Mouse (Mus musculus): ENCODE data around the gene Olfr224. TPM values are rescaled to one million over a fixed set of nuclear protein-coding genes. Genes with fewer than 3 reads are reported as not detected.

Olfr224 gene
- polyA plus RNA-seq (2021): not detected

DNA sequence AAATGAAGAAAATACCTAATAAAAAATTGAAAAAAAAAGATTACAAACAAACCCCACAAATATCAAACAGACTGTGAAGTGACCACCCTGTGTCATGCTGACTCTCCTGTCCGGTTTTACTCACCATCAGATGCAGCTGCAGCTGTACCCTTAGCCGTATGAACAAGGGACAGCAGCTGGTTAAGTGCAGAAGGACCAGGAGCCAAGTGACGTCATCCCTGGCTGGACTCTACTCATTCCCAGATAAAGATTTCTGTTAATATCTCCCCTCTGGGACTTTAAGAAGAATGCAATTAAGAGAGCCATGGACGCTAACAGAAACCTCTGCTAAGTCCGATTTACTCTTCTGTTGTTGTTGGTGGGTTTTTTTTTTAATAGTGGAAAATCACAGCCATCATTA lies at the start of gene Olfr224:
Gene Olfr224 (minus strand): TSS at position 149 of the 400 bp plus-strand sequence.
- POLR2A ChIA-PET: interaction anchor here (0.6 kb wide), 1 partner anchor 178 kb away, joined by 5 read pairs; no protein-coding TSS in a partner anchor
- ATAC-seq (no peak), DNase-seq (ENCODE audit: low read depth, low spot score) (no peak)
- H3K27me3 ChIP-seq: peaks cover 15% of the 10 kb centered on the region
- TF ChIP-seq CTCF (IDR thresholded peaks at IDR 0.05): no peak
- in situ Hi-C loops (cut with MboI; ENCODE audit: low pct_unique_long_range_greater_than_20kb): no loop called here
- CTCF ChIA-PET: no interaction called here

DNA sequence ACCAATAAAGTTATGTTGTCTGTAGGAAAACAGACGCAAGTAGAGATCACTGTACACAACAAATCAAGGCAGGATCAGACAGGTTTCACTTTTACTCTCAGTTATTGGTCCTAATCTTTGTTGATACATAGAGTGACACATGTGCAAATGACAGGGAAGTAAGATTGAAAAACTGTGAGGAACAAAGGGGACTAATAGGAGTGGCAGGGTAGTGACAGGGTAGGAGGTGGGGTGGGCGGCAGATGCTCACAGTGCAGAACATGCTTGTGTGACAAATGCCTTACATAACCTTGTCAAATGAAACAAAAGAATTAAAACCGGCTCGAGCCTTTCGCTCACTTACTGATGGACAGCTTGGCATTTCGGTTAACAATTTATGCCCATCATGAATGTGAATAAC lies 48.4 kb upstream of the Olfr224 start:
- in situ Hi-C loops (cut with MboI; ENCODE audit: low pct_unique_long_range_greater_than_20kb): no loop called here
- ChIA-PET CTCF (no interaction called here), POLR2A (no interaction called here)
- no peak for ATAC-seq
- DNase-seq (ENCODE audit: low read depth, low spot score): no peak
- no peak for TF ChIP-seq CTCF (IDR thresholded peaks at IDR 0.05)
- H3K27me3 ChIP-seq: peaks cover 11% of the 10 kb centered on the region

DNA sequence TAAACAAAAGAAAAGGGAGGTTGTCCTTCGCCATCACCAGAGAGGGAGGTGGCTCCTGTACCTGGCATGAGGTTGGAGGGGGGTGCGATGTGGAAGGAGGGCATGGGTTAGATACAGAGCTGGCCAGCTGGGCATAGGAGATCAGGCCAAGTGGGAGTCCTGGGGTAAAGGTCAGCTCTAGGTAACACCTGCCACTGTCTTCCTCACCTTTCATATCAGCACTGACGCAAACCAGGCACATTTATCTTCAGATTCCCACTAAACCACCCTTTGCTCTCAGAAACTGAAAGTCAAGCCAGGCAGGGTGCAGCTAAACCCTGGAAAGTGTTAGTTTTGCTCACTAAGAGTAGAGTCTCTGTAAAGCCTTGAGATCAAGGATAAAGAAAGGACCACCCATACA lies 48.0 kb upstream of the Olfr224 start:
- in situ Hi-C loops (cut with MboI; ENCODE audit: low pct_unique_long_range_greater_than_20kb): no loop called here
- ChIA-PET CTCF (no interaction called here), POLR2A (no interaction called here)
- ATAC-seq: no peak
- peaks cover 11% of the 10 kb centered on the region for H3K27me3 ChIP-seq
- TF ChIP-seq CTCF (IDR thresholded peaks at IDR 0.05): no peak
- DNase-seq (ENCODE audit: low read depth, low spot score): no peak

- peaks cover 2% of the 10 kb centered on the region for H3K27me3 ChIP-seq
- no peak for DNase-seq (ENCODE audit: low read depth, low spot score)
- ChIA-PET POLR2A (no interaction called here), CTCF (interaction anchor here (1.3 to 3.1 kb wide), 3 partner anchors 11 to 28 kb away, joined by 3 to 8 read pairs (median 7); no protein-coding TSS in a partner anchor)
- in situ Hi-C loops (cut with MboI; ENCODE audit: low pct_unique_long_range_greater_than_20kb): no loop called here
- ATAC-seq: no peak
- TF ChIP-seq CTCF (IDR thresholded peaks at IDR 0.05): no peak
These were observed 45.6 kb upstream of the Olfr224 start, which contains the start of gene 2210407C18Rik for GRCm38 (mm10) chr11:58615975-58616374. Gene 2210407C18Rik, minus strand, starts transcription at chr11:58616075.

- DNase-seq (ENCODE audit: low read depth, low spot score) (no peak), ATAC-seq (no peak)
- in situ Hi-C loops (cut with MboI; ENCODE audit: low pct_unique_long_range_greater_than_20kb): no loop called here
- POLR2A ChIA-PET: no interaction called here
- CTCF ChIA-PET: interaction anchor here (1.3 to 3.1 kb wide), 3 partner anchors 12 to 27 kb away, joined by 3 to 8 read pairs (median 7); no protein-coding TSS in a partner anchor
- peaks cover 2% of the 10 kb centered on the region for H3K27me3 ChIP-seq
- no peak for TF ChIP-seq CTCF (IDR thresholded peaks at IDR 0.05)
These were observed 44.2 kb upstream of the Olfr224 start for GRCm38 (mm10) chr11:58614526-58614925.

- TF ChIP-seq CTCF (IDR thresholded peaks at IDR 0.05): no peak
- in situ Hi-C loops (cut with MboI; ENCODE audit: low pct_unique_long_range_greater_than_20kb): no loop called here
- ATAC-seq: no peak
- H3K27me3 ChIP-seq: peaks cover 2% of the 10 kb centered on the region
- POLR2A ChIA-PET: no interaction called here
- DNase-seq (ENCODE audit: low read depth, low spot score): no peak
- CTCF ChIA-PET: interaction anchor here (3.1 kb wide), 1 partner anchor 26 kb away, joined by 8 read pairs; no protein-coding TSS in a partner anchor
These were observed 43.0 kb upstream of the Olfr224 start for GRCm38 (mm10) chr11:58613359-58613758.

DNA sequence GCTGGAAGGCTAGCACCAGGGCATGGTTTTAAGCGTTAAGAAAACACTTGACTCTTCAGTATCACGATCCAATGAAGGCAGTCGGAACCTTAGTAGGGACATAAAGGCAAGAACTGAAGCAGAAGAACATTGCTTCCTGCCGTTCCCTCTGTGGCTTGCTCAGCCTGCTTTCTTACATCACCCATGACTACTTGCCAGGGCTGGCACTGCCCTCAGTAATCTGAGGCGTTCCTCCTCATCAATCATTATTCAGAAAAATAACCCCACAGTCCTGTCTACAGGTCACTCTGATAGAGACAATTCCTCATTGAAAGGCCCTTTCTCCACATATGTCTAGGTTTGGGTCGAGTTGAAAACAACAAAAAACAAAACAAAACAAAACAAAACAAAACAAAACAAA lies 36.7 kb upstream of the Olfr224 start:
- H3K27me3 ChIP-seq: no peaks in the 10 kb centered on the region
- POLR2A ChIA-PET: no interaction called here
- CTCF ChIA-PET: no interaction called here
- TF ChIP-seq CTCF (IDR thresholded peaks at IDR 0.05): no peak
- no peak for ATAC-seq
- DNase-seq (ENCODE audit: low read depth, low spot score): no peak
- in situ Hi-C loops (cut with MboI; ENCODE audit: low pct_unique_long_range_greater_than_20kb): no loop called here

GRCm38 (mm10) chr11:58606177-58606919 lies 36.0 kb upstream of the Olfr224 start:
- in situ Hi-C loops (cut with MboI; ENCODE audit: low pct_unique_long_range_greater_than_20kb): no loop called here
- no peak for TF ChIP-seq CTCF (IDR thresholded peaks at IDR 0.05)
- ATAC-seq: no peak

GRCm38 (mm10) chr11:58605228-58605627 lies 34.9 kb upstream of the Olfr224 start:
- CTCF ChIA-PET: no interaction called here
- POLR2A ChIA-PET: no interaction called here
- DNase-seq (ENCODE audit: low read depth, low spot score) (no peak), ATAC-seq (no peak)
- in situ Hi-C loops (cut with MboI; ENCODE audit: low pct_unique_long_range_greater_than_20kb): no loop called here
- H3K27me3 ChIP-seq: no peaks in the 10 kb centered on the region
- no peak for TF ChIP-seq CTCF (IDR thresholded peaks at IDR 0.05)

More at GRCm38 (mm10) chr11:58606177-58606919, 36.0 kb upstream of the Olfr224 start:
- no peak for DNase-seq (ENCODE audit: low read depth, low spot score)
- CTCF ChIA-PET: no interaction called here
- POLR2A ChIA-PET: no interaction called here
- H3K27me3 ChIP-seq: no peaks in the 10 kb centered on the region

- no peaks in the 10 kb centered on the region for H3K27me3 ChIP-seq
- TF ChIP-seq CTCF (IDR thresholded peaks at IDR 0.05): no peak
- DNase-seq (ENCODE audit: low read depth, low spot score) (no peak), ATAC-seq (no peak)
- POLR2A ChIA-PET: no interaction called here
- in situ Hi-C loops (cut with MboI; ENCODE audit: low pct_unique_long_range_greater_than_20kb): no loop called here
- CTCF ChIA-PET: no interaction called here
These were observed 34.3 kb upstream of the Olfr224 start for GRCm38 (mm10) chr11:58604688-58605087.

GRCm38 (mm10) chr11:58602800-58603560 lies 32.6 kb upstream of the Olfr224 start:
- DNase-seq (ENCODE audit: low read depth, low spot score): peak; percentile 35
- POLR2A ChIA-PET: no interaction called here
- TF ChIP-seq CTCF (IDR thresholded peaks at IDR 0.05): no peak
- ATAC-seq: peak; percentile 62
- in situ Hi-C loops (cut with MboI; ENCODE audit: low pct_unique_long_range_greater_than_20kb): no loop called here
- no peaks in the 10 kb centered on the region for H3K27me3 ChIP-seq
- CTCF ChIA-PET: interaction anchor here (1.5 to 2.0 kb wide), 2 partner anchors 9 to 377 kb away, joined by 3 to 5 read pairs; no protein-coding TSS in a partner anchor
